Comparison of ENCODE assay signal across 12 mouse cellular contexts in genomic region chr13:99579596-99580175, GRCm38 (mm10).
DNase-seq lines count a peak whose midpoint lies in the region; ATAC-seq and TF ChIP-seq lines count a peak whose summit lies in the region.
"Had no signal": no experiment of that assay in that cellular context is flagged by ENCODE, and none has a peak within 500 bp of the region (broad histone marks: within the 10 kb centered on the region; RNA-seq: fewer than 3 reads in every experiment).

No protein-coding gene starts in this region.

- no peak for DNase-seq in hindbrain, embryonic 10.5 days (ENCODE audit: low spot score)
- peak; percentile 58 for DNase-seq in adrenal gland, postnatal 14 days
- no peak for DNase-seq in embryo, embryonic 10 days (ENCODE audit: low spot score)
- no peak for DNase-seq in thymus, postnatal 25 days
- DNase-seq: kidney, postnatal 25 days; thymus, postnatal 4 days had no signal

- no peak overlapping the region for H3K4me2 ChIP-seq in hindbrain, embryonic 13.5 days
- no peak overlapping the region for H3K4me2 ChIP-seq in forebrain, embryonic 16.5 days (ENCODE audit: low read length)
- no peak overlapping the region for H3K4me2 ChIP-seq in myocyte (ENCODE audit: low read depth)
- H3K4me2 ChIP-seq: limb, embryonic 15.5 days; lung, embryonic 15.5 days had no signal

- H3K36me3 ChIP-seq in hindbrain, embryonic 13.5 days = no peaks in the 10 kb centered on the region
- H3K36me3 ChIP-seq in hindbrain, embryonic 10.5 days = no peaks in the 10 kb centered on the region
- H3K36me3 ChIP-seq in forebrain, embryonic 16.5 days (ENCODE audit: control insufficient read depth, insufficient read depth) = no peaks in the 10 kb centered on the region
- H3K36me3 ChIP-seq in myocyte (ENCODE audit: control insufficient read depth, insufficient read depth) = no peaks in the 10 kb centered on the region
- H3K36me3 ChIP-seq: limb, embryonic 15.5 days; lung, embryonic 15.5 days had no signal

- no peaks in the 10 kb centered on the region for H3K27me3 ChIP-seq in hindbrain, embryonic 13.5 days
- no peaks in the 10 kb centered on the region for H3K27me3 ChIP-seq in hindbrain, embryonic 10.5 days (ENCODE audit: insufficient read depth, poor library complexity, severe bottlenecking)
- no peaks in the 10 kb centered on the region for H3K27me3 ChIP-seq in forebrain, embryonic 16.5 days (replicated peaks; ENCODE audit: control insufficient read depth, insufficient read depth, low read length)
- no peaks in the 10 kb centered on the region for H3K27me3 ChIP-seq in myocyte (ENCODE audit: control insufficient read depth, insufficient read depth, insufficient read length)
- H3K27me3 ChIP-seq: limb, embryonic 15.5 days; lung, embryonic 15.5 days had no signal

- no peaks in the 10 kb centered on the region for H3K79me2 ChIP-seq in myocyte (ENCODE audit: control insufficient read depth, insufficient read depth)

- no peak overlapping the region for H3K9ac ChIP-seq in hindbrain, embryonic 13.5 days
- no peak overlapping the region for H3K9ac ChIP-seq in forebrain, embryonic 16.5 days (replicated peaks; ENCODE audit: low read depth, low read length)
- H3K9ac ChIP-seq: limb, embryonic 15.5 days; lung, embryonic 15.5 days had no signal

- H3ac ChIP-seq in myocyte (ENCODE audit: control insufficient read depth, insufficient read length) = no peak overlapping the region

- no peak overlapping the region for H3K4me3 ChIP-seq in hindbrain, embryonic 13.5 days
- no peak overlapping the region for H3K4me3 ChIP-seq in hindbrain, embryonic 10.5 days
- no peak overlapping the region for H3K4me3 ChIP-seq in forebrain, embryonic 16.5 days (replicated peaks; ENCODE audit: low read length)
- no peak overlapping the region for H3K4me3 ChIP-seq in myocyte
- H3K4me3 ChIP-seq: limb, embryonic 15.5 days; lung, embryonic 15.5 days had no signal

- peaks cover 21% of the 10 kb centered on the region for H3K4me1 ChIP-seq in hindbrain, embryonic 13.5 days (replicated peaks)
- peaks cover 2% of the 10 kb centered on the region; the same call in 1 of the 2 replicates for H3K4me1 ChIP-seq in hindbrain, embryonic 10.5 days (replicated peaks)
- peaks cover 7% of the 10 kb centered on the region for H3K4me1 ChIP-seq in forebrain, embryonic 16.5 days (replicated peaks; ENCODE audit: control insufficient read depth, insufficient read depth, low read length)
- H3K4me1 ChIP-seq: limb, embryonic 15.5 days; lung, embryonic 15.5 days had no signal

- no peak for TF ChIP-seq POLR2A in myocyte (IDR thresholded peaks at IDR 0.05; ENCODE audit: insufficient read length, low read depth)

- peaks cover 6% of the 10 kb centered on the region; the same call in 1 of the 2 replicates for H3K9me3 ChIP-seq in hindbrain, embryonic 13.5 days
- H3K9me3 ChIP-seq in hindbrain, embryonic 10.5 days = peaks cover 8% of the 10 kb centered on the region; the same call in 1 of the 2 replicates
- H3K9me3 ChIP-seq in forebrain, embryonic 16.5 days (ENCODE audit: control insufficient read depth, low read length) = no peaks in the 10 kb centered on the region
- H3K9me3 ChIP-seq: limb, embryonic 15.5 days; lung, embryonic 15.5 days had no signal

- ATAC-seq in hindbrain, embryonic 13.5 days (ENCODE audit: low FRiP score) = 0 out of 2 replicates have a peak, but pooled peaks have one; percentile 46
- ATAC-seq in forebrain, embryonic 16.5 days = 0 out of 2 replicates have a peak, but pooled peaks have one; percentile 33
- ATAC-seq in monocyte, adult 5-6 weeks (replicated peaks; ENCODE audit: insufficient number of reproducible peaks, low FRiP score, low TSS enrichment, poor library complexity, severe bottlenecking) = no peak

- 63% methylated on average over 8 of the region's 8 CpGs for WGBS in hindbrain, embryonic 13.5 days
- WGBS in hindbrain, embryonic 10.5 days = 80% methylated on average over 8 of the region's 8 CpGs
- 68% methylated on average over 8 of the region's 8 CpGs for WGBS in forebrain, embryonic 16.5 days

- peak overlapping the region; percentile 56 for H3K27ac ChIP-seq in hindbrain, embryonic 13.5 days
- H3K27ac ChIP-seq in hindbrain, embryonic 10.5 days = no peak overlapping the region
- no peak overlapping the region for H3K27ac ChIP-seq in forebrain, embryonic 16.5 days (ENCODE audit: low read length)
- H3K27ac ChIP-seq: limb, embryonic 15.5 days; lung, embryonic 15.5 days had no signal

TF ChIP-seq in myocyte, 11 proteins besides CTCF, POLR2A, EP300 and RAD21:
- 0 out of 2 replicates have a peak, but pooled peaks have one; percentile 6 for TF ChIP-seq CEBPB (IDR thresholded peaks at IDR 0.05; ENCODE audit: insufficient read depth, poor library complexity, severe bottlenecking)
- no peak for TF ChIP-seq MYOD1 (IDR thresholded peaks at IDR 0.05; ENCODE audit: control insufficient read depth in 1 of 3, insufficient read length in 2 of 3, low read depth in 2 of 3)
- TF ChIP-seq E2F4 (IDR thresholded peaks at IDR 0.05; ENCODE audit: insufficient read depth) = no peak
- TF ChIP-seq USF1 (IDR thresholded peaks at IDR 0.05; ENCODE audit: low read depth) = no peak
